Mouse (Mus musculus): ENCODE measurements around the gene Nrbf2.

Nrbf2 gene

GRCm38 (mm10) chr10:67216872-67217271, 68.2 kb downstream of the Nrbf2 start:
- DNase-seq (ENCODE audit: low spot score) = no peak
